Mouse (Mus musculus) testis, postnatal 14 days (tissue): Measurements from ENCODE around the gene Tbc1d8.

Source experiments
- DNase-seq: peaks from one replicate; pipeline ENCODE4 v3.0.0; 2021; ENCODE audit warnings: low spot score

Tbc1d8 gene

DNA sequence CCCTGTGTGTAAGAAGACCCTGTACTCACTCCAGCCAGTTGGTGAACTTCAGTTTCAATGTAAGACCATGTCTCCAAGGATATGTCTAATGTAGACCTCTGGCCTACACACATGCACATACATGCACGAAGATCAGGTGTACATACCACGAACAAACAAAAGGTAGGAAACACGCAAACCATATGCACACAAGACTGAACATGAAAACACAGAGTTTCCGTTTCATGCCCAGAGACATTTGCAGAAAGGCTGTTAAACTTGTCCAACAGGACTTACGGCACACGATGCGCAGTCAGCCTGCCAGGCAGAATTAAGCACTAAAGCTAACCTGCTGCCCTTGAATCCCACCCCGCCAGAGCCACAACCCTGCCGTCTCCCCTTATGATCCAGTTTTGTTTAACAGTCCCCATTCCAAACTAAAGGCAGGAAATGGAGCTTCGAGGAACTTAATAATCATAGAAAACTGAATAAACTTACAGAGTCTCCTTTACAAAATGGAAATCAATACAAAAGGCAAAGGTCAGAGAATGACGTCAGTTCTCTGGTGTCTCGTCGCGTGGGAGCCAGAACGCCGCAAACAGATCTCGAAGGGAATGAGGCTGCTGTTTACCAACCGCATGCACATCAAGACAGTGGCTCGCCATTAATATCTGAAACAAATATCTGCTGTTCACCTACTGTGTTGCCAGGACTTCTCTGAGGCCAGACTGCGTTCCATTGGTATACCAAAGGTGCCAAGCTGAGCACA is 33.1 kb downstream of the Tbc1d8 start:
- no peak for DNase-seq

DNA sequence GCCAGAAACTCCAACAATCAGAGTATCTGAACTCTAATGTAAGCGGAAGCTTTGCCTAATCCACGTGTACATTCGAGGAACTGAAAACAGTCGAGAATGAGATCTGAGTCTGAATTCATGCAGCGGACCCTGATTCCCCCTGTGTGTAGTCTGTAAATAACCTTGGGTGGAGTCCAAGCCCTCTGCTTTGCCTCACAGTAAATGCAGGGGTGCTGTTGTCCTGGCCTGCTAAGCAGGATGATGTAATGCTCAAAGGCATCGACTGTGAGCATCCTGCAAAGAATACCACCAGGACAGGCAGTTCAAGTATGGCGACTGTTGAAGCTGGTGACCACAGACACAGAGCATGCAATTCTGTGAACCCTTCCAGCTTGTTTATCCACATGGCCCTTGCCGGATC is 34.8 kb downstream of the Tbc1d8 start:
- DNase-seq: no peak

DNA sequence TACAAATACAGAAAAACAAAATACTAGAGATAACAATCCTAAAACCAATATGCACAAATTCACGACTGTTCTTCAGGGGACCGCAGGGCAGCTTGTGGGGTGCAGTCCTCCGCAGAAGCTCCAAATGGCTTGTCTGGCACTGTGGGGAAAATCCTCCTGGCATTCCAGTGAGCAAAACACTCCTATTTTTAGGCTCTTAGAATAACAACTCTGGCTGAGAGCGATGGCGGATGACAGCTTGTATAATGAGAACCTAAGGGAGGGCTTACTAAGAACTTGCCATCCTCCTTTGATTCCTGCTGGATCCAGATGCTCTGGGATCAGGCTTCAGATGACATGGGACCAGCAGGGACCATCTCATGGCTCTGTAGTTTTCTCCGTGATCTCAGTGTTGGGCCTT is 36.9 kb downstream of the Tbc1d8 start:
- no peak for DNase-seq

DNA sequence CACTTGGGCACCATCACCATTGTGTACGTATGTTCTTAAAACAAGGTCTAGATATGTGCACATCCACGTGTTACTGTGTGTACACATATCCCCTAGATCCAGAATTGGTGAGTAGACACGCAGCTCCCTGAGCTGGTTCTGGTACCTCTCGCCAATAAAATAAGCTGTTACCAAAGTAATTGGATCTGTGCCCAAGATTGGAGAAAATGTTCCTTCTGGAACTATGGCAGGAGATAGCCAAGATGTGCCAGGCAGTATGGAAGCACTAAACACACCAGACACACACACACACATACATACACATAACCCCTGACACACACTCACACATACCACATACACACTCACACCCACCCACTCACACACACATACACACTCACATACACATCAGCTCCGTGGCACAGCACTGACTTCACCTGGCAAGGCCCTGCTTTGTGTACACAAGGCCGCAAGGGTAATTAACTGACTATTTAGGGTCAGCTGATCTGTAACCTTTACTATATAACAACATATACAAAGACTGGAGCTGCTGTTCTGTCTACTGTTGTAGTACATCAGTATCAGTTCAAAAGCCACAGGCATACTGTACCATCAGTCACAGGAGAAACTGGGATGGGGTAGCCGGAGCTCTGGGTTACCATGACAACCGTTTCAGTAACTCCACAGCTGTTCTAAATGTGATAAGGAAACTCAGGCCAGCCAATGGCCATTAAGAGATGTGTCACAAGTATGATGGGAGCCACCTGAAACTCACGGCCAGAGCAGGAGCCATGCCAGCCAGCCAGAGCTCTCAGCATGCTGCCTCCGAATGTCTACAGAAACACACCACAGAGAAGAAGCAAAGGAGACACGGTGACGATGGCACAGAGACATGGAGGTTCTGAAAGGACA is 38.6 kb downstream of the Tbc1d8 start:
- DNase-seq: no peak

DNA sequence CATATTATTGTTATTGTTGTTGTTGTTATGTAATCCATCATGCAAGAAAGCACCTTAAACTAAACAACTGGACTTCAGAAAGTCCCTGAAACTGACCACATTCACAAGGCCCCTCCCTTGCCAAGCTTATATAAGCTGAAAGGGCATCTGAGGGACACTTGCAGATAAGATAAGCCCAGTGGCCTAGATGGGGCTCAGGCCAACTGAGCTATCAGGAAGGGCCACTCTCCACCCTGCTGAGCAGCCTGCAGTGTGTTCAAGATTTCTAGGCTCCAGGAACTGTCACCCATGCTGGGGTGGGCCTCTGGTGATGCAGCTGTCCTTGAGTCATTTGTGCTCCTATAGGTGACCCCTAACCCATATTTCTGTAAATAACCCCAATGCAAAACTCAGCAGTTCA is 39.9 kb downstream of the Tbc1d8 start:
- DNase-seq: no peak

DNA sequence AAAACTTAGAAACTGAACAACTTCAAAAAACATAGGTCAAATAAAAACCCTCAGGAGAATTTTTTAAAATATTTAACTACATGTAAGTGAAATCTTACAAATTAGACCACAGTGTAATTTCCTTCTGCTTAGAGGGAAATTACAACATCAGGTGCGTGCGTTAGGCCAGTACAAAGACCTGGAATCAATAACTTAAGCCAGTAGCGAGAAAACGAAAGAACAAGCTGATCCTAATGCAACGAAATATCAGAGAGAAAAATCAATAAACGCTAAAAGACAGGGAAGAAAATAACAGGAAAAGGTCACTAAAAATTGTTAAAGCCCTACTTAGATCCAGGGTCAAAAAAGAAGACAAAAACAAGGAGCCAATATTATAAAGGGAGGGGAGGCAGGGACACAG is 44.3 kb downstream of the Tbc1d8 start:
- no peak for DNase-seq

DNA sequence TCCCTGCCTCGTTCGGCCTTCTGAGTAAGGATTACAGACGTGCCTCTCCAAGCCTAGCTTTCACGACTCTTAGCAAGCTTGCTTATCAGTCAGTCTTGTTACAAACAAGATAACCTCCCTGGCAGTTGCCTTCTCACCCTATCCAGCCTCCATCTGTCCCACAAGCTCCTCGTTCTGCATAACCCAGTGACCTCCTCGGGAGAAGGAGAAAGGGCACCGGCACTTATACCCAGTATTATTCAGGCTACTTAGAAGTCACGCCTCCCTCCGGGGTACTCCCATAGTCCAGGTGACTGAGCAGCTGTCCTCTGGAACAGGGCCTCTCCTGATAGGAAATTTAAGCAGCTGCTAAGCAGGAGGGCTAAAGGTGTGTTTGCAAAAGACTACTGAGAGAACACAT is 48.5 kb downstream of the Tbc1d8 start:
- no peak for DNase-seq

DNA sequence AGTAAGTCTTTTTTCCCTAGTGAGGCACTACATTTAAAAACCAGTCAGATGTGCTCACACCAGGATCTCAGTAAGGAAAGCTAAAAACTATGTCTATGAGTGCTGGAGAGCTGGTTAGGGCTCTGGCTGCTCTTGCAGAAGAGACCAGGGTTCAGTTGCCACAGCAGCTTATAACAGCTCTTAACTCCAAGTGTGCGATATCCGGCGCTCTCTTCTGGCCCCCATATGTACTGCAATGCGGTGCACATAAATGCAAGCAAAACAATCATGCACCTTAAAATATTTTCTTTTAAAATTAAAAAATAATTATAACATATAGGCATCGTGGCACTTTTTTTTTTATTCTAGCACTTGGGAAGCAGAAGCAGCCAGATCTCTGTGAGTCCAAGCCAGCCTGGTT is 49.5 kb downstream of the Tbc1d8 start:
- no peak for DNase-seq

DNA sequence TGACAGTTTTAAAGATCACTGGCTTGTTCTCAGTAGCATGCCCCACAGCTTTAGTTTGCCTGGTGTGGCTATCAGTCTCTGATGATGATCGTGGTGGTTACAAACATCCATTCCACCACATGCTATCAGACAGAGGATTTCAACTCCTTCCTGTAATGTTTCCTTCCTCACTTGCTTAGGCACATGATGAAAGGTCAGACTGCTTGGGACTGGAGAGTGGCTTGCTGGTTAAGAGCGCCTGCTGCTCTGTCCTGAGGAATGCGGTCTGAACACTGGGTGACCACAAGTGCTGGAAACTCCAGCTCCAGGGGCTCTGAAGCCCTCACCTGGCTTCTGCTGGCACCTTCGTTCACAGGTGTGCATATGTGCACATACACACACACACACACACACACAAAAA is 50.3 kb downstream of the Tbc1d8 start:
- no peak for DNase-seq

DNA sequence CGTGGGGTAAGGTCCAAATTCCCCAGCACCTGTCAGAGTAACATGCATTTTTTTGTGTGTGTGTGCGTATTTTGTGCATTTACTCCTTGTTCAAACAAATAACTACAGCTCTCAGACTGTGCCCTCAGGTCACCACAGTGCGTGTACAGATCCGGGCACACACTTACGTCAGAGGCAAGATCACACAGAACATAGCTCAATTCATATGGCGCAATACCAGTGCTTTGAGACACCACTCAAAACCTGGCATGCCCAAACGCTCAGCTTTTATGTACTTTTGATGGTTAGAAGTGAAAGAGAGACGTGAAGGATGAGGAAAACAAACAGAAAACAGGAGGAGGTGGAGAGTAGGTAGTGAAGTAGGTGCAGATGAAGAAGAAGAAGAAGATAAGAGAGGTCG is 53.1 kb downstream of the Tbc1d8 start:
- DNase-seq: no peak

DNA sequence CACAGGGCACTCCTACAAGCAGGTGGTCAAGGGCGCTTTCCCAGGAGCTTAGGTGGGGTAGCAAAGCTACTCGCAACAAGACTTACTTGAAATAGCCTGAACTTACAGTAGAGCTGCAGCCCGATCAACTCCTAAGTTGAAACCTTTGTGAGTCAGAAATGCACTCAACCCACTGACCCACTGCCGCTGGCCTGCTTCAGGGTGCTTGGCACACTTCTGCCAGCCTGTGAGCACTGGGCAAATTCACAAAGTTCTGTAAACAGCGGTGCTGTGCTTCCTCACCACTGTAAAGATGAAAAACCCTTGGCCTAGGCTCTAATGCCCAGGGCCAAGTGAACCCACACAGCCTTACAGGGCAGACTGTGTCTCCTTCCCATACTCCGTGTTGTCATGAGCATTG is 57.6 kb downstream of the Tbc1d8 start:
- DNase-seq: no peak

DNA sequence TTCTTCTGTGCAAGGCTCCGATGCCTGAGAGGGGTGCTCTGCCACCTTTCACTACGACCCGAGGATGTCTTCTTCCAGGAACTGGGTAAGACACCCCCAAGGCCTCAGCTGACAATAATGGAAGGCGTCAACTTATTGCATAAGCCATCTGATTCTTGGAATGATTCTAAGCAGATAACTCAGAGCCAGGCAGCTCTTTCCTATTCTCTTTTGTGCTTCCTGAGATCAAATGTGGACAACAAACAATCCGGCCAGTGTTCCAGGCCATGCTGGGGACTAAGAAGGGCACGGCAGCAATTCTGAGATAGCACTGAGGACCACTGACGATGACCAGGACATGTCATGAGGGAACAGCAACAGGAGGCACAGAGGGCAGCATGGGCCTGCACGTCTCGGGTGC is 59.7 kb downstream of the Tbc1d8 start:
- DNase-seq: no peak

DNA sequence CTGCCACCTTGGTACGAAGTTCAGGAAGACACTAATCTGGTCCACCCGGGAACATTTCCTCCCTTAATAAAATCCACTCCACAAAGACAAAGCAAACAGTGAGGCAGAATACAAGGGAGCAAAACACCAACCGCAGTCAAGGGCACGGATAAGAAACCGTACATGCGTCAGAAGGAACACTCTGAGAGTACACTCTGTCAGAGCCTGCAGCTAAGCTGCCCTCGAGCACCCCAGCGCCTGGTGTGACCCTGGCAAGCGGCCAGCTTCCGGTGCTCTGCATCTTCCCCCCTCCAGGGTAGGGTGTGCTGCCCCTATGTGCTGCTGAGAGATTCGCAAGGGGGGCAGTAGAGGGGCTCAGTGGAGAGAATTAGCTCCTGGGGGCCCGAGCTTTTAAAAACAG is 60.7 kb downstream of the Tbc1d8 start:
- peak; percentile 80 for DNase-seq

DNA sequence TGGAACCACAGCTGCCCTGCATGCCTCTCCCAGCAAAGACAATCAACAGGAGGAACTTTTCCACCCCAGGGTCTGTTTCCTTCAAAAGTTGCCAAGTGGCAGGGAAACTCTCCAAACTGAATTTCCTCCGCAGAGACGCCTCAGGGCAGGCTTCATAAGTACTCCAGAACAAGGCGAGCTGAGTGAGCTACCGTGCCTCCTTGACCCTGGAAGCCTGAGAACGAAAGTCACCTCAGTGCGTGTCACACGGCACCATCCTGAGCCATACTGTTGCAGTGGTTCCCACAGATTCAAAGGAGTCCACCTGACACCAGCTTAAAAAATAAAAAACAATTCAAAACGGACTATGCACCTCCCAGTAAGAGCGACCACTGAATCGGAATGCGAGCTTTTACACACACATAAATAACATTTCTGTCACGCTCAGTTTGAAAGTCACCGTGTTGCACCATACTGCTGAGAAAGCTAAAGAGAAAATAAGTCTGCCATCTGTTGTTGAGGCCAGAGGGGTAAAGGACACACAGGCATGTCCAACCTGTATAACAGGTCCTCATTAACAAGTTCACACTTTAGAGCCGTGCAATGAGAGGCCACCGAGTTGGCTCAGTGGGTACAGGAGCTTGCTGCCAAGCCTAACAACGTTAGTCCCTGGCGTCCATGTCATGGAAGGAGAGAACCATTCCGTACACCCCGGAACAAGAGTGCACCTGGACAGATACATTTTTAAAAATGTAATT is 68.3 kb downstream of the Tbc1d8 start:
- no peak for DNase-seq

DNA sequence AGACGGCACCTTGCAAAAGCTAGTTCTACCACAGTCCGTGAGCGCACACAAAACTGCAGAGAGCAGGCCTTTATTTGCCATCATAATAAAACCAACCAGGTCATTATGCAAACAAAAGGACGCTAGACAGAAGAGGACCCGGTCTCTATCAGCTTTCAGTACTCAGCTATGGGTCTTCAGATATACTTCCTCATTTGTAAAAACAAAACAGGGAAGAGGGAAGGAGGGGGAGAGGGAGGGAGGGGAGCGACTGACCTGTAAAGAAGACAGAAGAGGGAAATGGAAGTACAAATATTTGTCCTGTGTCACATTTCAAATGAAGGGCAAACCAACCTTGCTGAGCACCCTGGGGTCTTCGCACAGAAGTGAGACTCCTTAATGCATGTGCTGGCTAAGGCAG is 69.9 kb downstream of the Tbc1d8 start:
- no peak for DNase-seq

DNA sequence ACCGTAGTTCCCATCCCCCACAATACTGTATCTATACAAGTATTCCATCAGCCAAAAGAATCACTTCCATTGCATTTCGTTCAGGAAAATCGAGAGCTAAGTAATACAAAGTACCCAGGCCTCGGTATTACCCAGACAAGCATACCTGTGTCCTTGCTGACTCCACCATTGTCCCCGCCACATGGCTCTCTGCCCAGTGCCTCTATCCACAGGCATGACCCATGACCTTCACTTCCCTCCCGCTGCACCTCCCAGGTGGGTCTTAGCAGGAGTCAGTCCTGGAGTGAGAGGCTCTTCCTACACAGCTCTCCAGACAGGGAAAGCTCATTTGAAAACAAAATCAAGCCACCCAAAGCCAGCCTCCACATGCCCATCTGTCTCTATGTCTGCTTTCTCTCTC is 70.4 kb downstream of the Tbc1d8 start:
- no peak for DNase-seq

DNA sequence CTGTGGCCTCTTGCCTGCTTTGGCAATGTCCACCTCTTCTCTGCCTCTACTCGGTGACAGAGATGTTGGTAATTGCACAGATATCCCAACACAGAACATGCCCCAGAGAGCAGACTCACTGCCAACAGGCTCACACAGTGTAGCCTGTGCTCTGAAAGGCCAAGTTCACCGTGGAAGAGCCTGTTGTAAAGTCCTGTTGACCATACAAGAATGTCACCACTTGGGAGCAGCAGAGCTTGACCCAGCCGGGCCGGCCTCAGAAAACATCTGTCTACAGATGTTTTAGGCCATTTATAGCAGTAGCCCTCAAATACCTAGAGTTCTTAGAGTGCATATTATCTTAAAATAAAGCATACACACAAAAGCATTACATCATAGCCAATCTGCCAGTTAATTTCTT is 71.4 kb downstream of the Tbc1d8 start:
- DNase-seq: no peak

DNA sequence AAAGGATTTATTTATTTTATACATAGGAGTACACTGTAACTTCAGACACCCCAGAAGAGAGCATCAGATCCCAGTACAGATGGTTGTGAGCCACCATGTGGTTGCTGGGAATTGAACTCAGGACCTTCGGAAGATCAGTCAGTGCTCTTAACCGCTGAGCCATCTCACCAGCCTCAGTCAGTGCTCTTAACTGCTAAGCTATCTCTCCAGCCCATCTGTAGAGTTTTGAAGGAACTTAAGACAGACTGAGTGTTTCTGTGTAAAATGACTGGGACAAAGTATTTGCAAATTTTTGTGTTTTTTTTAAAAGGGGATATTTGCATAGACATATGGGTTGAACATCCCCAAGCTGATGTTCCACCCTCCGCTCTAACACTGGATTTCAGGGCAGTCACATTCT is 78.4 kb downstream of the Tbc1d8 start:
- no peak for DNase-seq

DNA sequence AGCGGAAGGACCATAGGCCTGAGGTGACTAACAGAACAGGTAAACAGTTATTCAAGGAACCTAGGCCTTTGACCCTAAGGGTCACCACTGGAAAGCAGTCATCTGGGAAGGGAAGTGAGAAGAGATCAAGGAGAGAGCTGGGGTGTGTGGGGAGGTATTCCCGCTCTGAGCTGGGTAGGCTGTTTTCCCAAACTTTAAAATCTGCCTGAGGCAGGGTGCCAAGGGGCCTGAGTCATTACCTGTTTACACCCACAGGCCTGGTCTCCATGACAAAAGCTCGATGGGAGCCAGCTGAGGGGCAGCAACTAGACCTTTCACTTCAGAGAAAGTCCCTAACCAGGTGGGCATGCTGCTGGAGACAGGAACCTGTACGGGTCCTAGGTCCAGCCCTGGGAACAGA is 79.3 kb downstream of the Tbc1d8 start:
- DNase-seq: no peak

DNA sequence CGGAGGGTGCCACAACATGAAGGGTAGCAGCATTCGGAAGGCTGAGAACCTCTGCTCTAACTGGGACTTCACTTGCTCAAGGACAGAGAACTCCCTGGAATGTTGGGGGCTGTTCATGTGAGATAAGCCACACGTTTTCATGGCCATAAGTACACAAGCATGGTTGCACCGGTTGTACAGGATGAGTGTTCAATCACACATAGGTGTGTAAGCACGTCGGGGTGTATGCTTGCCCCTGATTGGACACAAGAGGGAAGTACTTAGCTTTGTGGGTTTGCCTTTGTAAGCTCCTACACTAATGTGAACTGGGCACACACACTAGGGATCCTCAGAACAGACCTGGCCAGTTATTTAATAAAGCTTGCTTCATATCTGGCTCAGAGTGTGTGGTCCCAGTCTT is 80.3 kb downstream of the Tbc1d8 start:
- DNase-seq: no peak

DNA sequence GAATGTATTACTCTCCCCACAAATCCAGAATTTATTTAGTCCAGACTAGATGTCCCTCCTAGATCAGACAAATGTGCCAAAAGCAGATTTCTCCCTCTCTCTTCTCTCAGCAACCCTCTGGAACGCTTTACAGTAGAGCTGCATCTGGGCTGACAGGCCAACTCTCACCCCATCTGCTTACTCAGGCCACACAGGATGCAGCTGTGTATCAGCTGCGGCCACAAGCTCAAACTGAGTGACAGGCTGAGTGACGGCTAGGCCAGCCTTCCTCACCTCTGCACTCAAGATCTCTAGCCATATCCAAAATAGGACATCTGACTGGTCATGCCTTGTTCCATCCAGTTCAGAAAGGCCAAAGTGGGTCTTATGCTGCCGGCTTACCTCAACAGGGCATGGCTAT is 82.2 kb downstream of the Tbc1d8 start:
- DNase-seq: no peak

DNA sequence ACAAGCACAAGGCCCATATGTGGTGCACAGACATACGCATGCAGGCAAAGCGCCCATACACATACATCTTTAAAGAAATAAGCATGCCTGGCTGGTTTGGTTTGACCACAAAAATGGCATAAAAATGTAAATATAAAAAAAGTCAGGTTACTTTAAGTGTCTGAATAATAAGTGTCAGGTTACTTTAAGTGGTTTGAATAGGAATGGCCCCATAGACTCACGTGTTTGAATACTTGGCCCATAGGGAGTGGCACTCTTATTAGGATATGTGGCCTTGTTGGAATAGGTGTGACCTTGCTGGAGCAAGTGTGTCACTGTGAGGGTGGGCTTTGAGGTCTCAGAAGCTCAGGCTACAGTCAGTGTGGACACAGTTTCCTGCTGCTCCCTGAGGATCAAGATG is 83.9 kb downstream of the Tbc1d8 start:
- no peak for DNase-seq

DNA sequence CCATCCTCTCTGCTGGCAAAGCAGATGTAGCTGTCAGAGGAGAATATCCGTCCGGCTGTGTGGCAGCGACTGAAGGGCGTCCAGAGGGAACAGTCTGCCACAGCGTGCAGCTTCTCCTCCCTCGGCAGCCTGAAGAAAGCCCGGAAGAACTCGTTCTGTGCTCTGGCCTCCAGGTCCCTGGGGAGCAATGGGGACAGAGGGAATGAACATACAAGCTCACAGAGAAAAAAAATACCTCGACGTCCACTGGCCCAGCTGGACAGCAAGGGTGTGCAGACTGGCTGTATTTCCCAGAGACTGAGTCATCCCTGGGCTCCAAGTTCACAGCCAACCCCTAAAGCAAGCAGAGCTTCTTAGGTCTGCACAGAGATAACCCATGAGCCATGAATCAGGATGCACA is 84.5 kb downstream of the Tbc1d8 start:
- DNase-seq: peak; percentile 31
